Mouse (Mus musculus) T-helper 2 cell (primary cell): ENCODE results near the gene Tcf7l2.

ENCODE experiments used
- in situ Hi-C: fragments of 300-600 bp; cut with MboI, MseI; formaldehyde crosslinking; loops from one replicate; pipeline ENCODE4 v1.15.1; 2025; ENCODE audit warnings: high pct_unique_total_duplicates

The Tcf7l2 gene

DNA sequence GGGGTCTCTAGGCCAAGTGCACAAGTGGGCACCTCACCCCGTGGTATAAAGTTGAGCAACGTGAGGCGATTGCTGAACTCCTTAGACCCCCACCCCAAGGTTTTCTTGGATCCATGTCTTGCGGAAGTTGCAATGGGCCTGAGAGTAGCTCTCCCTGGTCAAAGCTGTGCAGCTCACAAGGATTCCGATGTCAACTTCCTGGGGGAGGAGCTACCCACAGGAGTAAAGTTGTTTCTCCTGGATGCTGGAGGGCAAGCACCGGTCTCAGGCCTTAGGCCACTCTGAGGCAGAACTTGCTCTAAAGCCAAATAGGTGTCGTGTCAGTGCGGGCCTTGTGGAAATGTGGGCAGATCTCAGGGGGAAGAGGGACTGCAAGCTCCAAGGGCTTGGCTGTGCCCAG, 12.2 kb upstream of the Tcf7l2 start:
- in situ Hi-C loops = no loop called here

GRCm38 (mm10) chr19:55732499-55732898, 9.1 kb upstream of the Tcf7l2 start:
- in situ Hi-C loops = loop anchor here (5.0 to 10.0 kb wide), 2 partner anchors 35 to 62 kb away; no protein-coding TSS in a partner anchor

GRCm38 (mm10) chr19:55732994-55733393, 8.6 kb upstream of the Tcf7l2 start:
- in situ Hi-C loops = loop anchor here (5.0 to 10.0 kb wide), 2 partner anchors 34 to 62 kb away; no protein-coding TSS in a partner anchor

DNA sequence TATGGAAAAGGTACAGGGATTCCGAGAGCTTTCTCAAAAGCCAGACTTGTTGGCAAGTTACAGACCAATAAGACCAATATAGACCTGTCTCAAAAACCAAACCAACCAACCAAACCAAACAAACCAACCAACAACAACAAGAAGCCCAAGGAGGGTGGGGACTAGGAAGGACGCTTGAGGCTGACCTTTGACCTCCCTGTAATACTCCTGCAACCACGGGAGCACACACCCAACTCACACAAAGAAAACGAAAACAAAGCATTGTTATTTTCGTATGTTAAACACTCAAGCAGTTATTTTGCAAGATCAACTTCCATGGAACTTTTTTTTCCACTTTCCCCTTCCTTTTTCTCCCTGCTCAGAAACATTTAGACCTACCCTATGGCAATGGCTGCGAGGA, 5.6 kb upstream of the Tcf7l2 start:
- in situ Hi-C loops = loop anchor here (10.0 kb wide), 1 partner anchor 59 kb away; no protein-coding TSS in a partner anchor

DNA sequence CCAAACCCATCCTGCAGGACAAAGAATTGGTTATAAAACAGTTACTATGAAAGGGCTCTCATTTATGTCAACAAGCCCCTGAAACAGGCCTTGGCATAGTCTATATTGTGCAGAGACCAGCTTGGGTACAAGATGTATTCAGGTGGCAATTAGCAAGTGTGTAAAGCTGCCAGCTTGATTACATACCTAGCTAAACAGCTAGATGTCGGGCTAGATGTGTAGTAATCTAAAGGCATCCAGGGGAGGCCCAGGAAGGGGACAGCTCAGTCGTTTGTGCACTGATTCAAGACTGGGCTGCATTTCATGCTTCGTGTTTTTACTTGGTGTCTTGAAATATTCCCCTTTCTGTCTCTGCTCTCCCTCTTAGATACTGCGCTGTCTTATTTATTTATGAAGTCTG, 1.9 kb upstream of the Tcf7l2 start:
- in situ Hi-C loops = loop anchor here (10.0 kb wide), 1 partner anchor 55 kb away; no protein-coding TSS in a partner anchor

- in situ Hi-C loops = no loop called here
Measured at GRCm38 (mm10) chr19:55740753-55741438, 724 bp upstream of the Tcf7l2 start.

DNA sequence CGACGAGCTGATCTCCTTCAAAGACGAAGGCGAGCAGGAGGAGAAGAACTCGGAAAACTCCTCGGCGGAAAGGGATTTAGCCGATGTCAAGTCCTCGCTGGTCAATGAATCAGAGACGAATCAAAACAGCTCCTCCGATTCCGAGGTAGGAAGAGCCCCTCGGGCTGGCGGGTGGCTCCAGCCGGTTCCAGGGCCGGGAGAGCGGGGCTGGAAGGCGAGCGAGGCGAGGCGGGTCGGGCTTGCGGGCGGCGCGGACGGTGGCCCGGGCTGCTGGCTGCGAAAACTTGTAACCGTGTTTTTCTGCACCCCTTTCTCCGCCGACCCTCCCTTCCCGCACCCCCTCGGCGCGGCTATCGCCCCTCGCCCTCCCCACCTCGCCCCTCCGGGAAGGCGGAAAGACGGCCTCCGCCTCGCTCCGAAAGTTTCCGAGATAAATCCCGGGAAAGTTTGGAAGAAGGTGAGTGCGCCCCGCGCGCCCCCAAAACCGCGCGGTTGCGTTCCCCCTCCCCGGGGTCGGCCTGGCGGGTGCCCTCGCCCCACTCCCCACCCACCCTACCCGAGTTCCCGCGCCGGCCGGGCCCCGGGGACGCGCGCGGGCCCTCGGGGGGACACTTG, 873 bp downstream of the Tcf7l2 start:
- in situ Hi-C loops = no loop called here

DNA sequence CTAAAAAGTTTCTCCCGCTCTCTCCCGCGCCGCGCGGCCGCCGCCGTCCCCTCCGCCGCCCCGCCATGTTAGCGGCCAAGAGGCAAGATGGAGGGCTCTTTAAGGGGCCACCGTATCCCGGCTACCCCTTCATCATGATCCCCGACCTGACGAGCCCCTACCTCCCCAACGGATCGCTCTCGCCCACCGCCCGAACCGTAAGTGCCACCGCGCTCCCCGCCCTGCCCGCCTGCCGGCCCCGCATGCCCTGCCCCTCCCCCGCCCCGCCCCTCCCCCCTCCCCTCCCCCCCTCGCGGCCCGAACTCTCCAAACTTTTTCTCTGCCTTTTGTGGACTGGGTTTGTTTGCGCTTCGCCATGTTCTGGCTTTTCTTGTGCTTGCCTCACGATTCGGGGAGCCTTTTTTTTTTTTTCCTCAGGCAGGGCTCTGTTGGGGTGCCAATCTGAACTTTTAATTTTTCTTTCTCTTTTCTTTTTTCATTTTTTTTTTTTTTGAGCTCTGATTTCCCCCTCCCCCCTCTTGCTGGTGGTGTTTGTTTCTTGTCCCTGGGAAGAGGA, 1.5 kb downstream of the Tcf7l2 start:
- in situ Hi-C loops = no loop called here

GRCm38 (mm10) chr19:55743557-55744441, 2.2 kb downstream of the Tcf7l2 start:
- in situ Hi-C loops = no loop called here

DNA sequence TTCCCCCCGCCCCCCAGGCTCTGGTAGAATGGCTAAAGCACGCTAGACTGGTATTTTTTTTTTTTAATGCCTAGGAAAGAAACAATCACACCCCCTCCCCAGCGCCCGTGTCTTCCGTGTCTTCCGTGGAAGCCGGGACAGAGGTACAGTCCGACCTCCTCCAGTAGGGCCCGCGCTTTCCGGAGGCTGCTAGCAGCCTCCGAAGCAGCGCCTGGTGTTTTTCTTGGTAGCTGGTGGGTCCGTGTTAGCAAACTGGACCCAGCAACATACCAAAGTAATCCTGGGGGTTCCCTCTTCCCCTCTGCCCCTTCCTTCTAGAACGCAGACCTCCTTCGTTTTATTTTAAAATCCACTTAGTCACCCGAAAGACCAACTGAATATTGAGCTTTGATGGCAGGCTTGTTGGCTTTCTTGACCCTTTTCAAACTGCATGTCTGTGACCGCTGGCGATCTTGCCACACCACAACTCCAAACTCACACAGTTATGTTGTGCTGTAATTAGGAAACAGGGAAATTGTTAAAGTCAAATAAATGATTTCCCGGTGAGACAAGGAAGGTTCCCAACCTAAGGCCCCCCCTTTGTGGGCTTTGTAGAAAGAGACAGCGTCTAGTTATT, 3.1 kb downstream of the Tcf7l2 start:
- in situ Hi-C loops = no loop called here

- in situ Hi-C loops = no loop called here
Measured at GRCm38 (mm10) chr19:55745192-55745578, 3.6 kb downstream of the Tcf7l2 start.

GRCm38 (mm10) chr19:55746241-55746640, 4.6 kb downstream of the Tcf7l2 start:
- in situ Hi-C loops = no loop called here

GRCm38 (mm10) chr19:55747237-55747925, 5.8 kb downstream of the Tcf7l2 start:
- in situ Hi-C loops = no loop called here

DNA sequence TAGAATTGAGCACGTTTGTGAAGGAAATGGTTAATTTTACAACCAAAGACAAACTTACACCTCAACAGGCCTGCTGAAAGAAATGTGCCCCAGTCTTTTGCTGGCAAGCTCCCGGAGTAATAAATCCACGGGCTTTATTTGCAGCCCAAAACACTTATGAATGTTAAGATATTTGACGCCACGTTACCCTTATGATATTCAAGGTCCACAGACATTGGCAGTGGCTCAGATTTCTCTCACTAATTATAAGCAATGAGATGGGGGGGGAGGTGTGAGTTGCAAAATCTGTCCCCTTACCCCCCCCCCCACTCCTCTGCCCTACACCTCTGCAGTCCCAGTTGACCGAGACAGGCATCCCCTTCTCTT, 6.3 kb downstream of the Tcf7l2 start:
- in situ Hi-C loops = no loop called here

GRCm38 (mm10) chr19:55748801-55749200, 7.2 kb downstream of the Tcf7l2 start:
- in situ Hi-C loops = no loop called here

DNA sequence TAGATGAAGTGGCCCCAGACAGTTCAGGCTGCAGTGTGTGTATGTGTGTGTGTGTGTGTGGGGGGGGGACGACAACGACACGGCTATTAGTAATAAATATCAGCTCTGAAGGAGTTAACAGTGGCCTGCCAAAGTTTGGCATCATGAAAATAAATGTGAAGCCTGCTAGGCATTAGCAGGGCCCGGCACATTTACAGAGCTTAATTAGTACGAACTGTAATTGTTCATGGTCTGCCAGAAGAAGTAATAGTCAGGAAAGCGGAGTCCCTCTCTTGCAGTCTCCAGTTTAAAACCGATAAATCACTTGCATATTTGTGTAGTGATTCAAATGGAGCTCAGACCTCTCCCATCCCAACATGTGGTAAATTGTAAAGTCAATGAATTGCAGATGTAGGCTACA, 7.9 kb downstream of the Tcf7l2 start:
- in situ Hi-C loops = no loop called here

GRCm38 (mm10) chr19:55750048-55750447, 8.4 kb downstream of the Tcf7l2 start:
- in situ Hi-C loops = no loop called here

GRCm38 (mm10) chr19:55750465-55750864, 8.8 kb downstream of the Tcf7l2 start:
- in situ Hi-C loops = no loop called here

DNA sequence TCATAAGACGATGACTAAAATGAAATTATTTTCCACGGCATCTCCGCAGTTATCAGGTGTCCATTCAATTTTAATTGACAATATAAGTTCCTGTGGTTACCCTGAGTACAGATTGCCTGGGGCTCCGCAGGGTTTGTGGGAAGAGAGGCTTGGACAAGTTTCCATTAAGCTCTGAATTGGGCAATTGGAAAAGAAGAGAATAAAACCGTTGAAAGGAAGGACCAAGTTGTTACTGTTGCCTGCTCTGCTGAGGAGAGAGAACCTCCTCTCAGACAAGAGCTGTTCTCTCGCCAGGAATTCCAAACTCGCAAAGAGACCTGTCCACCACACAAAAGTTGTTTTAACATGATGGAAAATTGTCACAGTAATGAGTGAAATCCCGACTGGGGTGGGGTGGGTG, 11.2 kb downstream of the Tcf7l2 start:
- in situ Hi-C loops = no loop called here

- in situ Hi-C loops = no loop called here
Measured at GRCm38 (mm10) chr19:55754303-55754702, 12.7 kb downstream of the Tcf7l2 start.

- in situ Hi-C loops = no loop called here
Measured at GRCm38 (mm10) chr19:55755462-55755861, 13.8 kb downstream of the Tcf7l2 start.
